Mouse (Mus musculus) megakaryocyte-erythroid progenitor cell, adult 5-6 weeks (primary cell): ENCODE measurements around the gene Aipl1. TPM values are rescaled to one million over a fixed set of nuclear protein-coding genes. Genes with fewer than 3 reads are reported as not detected.

ENCODE experiments used
- ATAC-seq: replicated peaks from 2 replicates; pipeline ENCODE4 v1.8.0; 2016; ENCODE audit warnings: mild to moderate bottlenecking, inconsistent platforms; ENCODE audit not compliant: severe bottlenecking, poor library complexity, low FRiP score, low TSS enrichment
- total RNA-seq, 2 experiments: library from RNA; stranded (forward) in 1 of 2; stranded (reverse) in 1 of 2; fragments of 200-1000, 215-1000 nt in 1 of 2; fragments of >200 nt in 1 of 2; fragmentation: Nextera tagmentation in 1 of 2; gene quantifications; 2 replicates each; pipeline ENCODE4 v1.2.3; 2014 to 2017

Aipl1 gene
- total RNA-seq (2014; fragmentation: Nextera tagmentation) (not detected in 2 replicates), total RNA-seq (2017) (0.08 and 0.61 TPM in 2 replicates)

- no peak for ATAC-seq
Observed at GRCm38 (mm10) chr11:72037409-72037808, at the start of gene Aipl1. Gene Aipl1, minus strand, starts transcription at chr11:72037509.

- ATAC-seq: no peak
Observed at GRCm38 (mm10) chr11:72086251-72087046, 49.1 kb upstream of the Aipl1 start.

GRCm38 (mm10) chr11:72084337-72084736 lies 47.0 kb upstream of the Aipl1 start:
- ATAC-seq: no peak

GRCm38 (mm10) chr11:72082601-72083000 lies 45.3 kb upstream of the Aipl1 start:
- ATAC-seq: no peak

GRCm38 (mm10) chr11:72080461-72080860 lies 43.2 kb upstream of the Aipl1 start:
- ATAC-seq: no peak

GRCm38 (mm10) chr11:72078647-72079046 lies 41.3 kb upstream of the Aipl1 start:
- ATAC-seq: no peak

- no peak for ATAC-seq
Observed at GRCm38 (mm10) chr11:72078056-72078455, 40.7 kb upstream of the Aipl1 start.

- ATAC-seq: no peak
Observed at GRCm38 (mm10) chr11:72074230-72074629, 36.9 kb upstream of the Aipl1 start.

GRCm38 (mm10) chr11:72072331-72072905 lies 35.1 kb upstream of the Aipl1 start:
- 0 out of 2 replicates have a peak, but pooled peaks have one; percentile 56 for ATAC-seq

- no peak for ATAC-seq
Observed at GRCm38 (mm10) chr11:72070733-72071132, 33.4 kb upstream of the Aipl1 start.

GRCm38 (mm10) chr11:72068026-72068425 lies 30.7 kb upstream of the Aipl1 start:
- no peak for ATAC-seq

- ATAC-seq: no peak
Observed at GRCm38 (mm10) chr11:72067326-72067725, 30.0 kb upstream of the Aipl1 start.

GRCm38 (mm10) chr11:72066330-72066729 lies 29.0 kb upstream of the Aipl1 start:
- ATAC-seq: peak; percentile 65

- ATAC-seq: no peak
Observed at GRCm38 (mm10) chr11:72065103-72065502, 27.8 kb upstream of the Aipl1 start.

- no peak for ATAC-seq
Observed at GRCm38 (mm10) chr11:72064414-72064813, 27.1 kb upstream of the Aipl1 start.

- ATAC-seq: no peak
Observed at GRCm38 (mm10) chr11:72061093-72061620, 23.8 kb upstream of the Aipl1 start.

- no peak for ATAC-seq
Observed at GRCm38 (mm10) chr11:72060416-72060815, 23.1 kb upstream of the Aipl1 start.

- no peak for ATAC-seq
Observed at GRCm38 (mm10) chr11:72057166-72057565, 19.9 kb upstream of the Aipl1 start.

- ATAC-seq: no peak
Observed at GRCm38 (mm10) chr11:72055176-72055575, 17.9 kb upstream of the Aipl1 start.

GRCm38 (mm10) chr11:72052636-72053035 lies 15.3 kb upstream of the Aipl1 start:
- ATAC-seq: peak; percentile 88

- no peak for ATAC-seq
Observed at GRCm38 (mm10) chr11:72052221-72052620, 14.9 kb upstream of the Aipl1 start.
